Mouse (Mus musculus) ES-Bruce4 (cell line): ENCODE measurements around the gene Ttc13.

ENCODE experiments used
- CTCF ChIP-seq: IDR thresholded peaks from one replicate; pipeline ENCODE4 v1.8.1; 2011; ENCODE audit warnings: low read depth, low read length
- EP300 ChIP-seq: IDR thresholded peaks from 2 replicates; pipeline ENCODE4 v1.6.1; 2011; ENCODE audit warnings: low read depth, low read length; ENCODE audit not compliant: insufficient read depth
- POLR2A ChIP-seq: IDR thresholded peaks from one replicate; pipeline ENCODE4 v1.8.1; 2011; ENCODE audit warnings: low read length; ENCODE audit not compliant: insufficient read depth

DNA sequence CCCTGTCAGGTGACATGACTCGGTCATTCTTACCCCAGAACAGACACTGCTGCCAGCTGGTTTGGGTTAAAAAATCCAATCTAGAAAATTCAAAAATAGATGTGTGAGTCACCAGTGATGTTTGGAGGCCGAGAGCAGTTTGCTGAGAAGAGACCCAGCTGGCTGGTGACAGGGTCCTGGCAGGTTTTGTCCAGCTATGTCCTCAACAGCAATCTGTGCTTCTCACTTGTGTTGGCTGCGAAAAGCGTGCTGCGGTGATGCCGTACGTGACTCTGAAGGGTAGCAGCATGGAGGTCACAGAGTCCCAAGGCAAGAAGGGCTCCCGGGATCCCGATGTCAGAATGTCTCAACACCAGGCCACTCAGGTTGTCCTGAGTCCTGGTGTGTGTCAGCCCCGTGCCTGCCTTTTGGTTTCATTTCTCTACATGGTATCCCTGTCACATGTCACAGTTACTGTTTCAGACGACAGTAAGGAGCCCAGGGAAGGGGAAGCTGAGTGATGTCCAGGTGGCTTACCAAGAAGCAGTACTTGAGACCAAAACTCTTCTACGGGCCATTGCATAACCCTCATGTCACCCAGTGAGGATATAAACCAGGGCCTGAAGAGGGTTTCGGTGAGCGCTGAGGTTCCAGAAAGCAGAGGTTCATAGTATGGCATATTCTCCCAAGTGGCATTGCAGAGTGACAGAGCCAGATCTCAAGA lies 88.6 kb downstream of the Ttc13 start:
- TF ChIP-seq CTCF = no peak
- no peak for TF ChIP-seq POLR2A
- no peak for TF ChIP-seq EP300
